Mouse (Mus musculus) lung, embryonic 16.5 days (tissue): ENCODE data around the gene Gm11639. TPM values are rescaled to one million over a fixed set of nuclear protein-coding genes. Genes with fewer than 3 reads are reported as not detected.
"Not testable (repeated sequence)": the region's sequence is repeated elsewhere in the genome, so short reads cannot be mapped to it uniquely, and the experiment has no call there.

Experiments used
- ATAC-seq: fragments of 200-750 bp; cut with Nextera tagmentation; 2 replicates; pipeline ENCODE4 v1.8.0; 2017; ENCODE audit warnings: low read depth, mild to moderate bottlenecking, moderate library complexity
- H3K27ac ChIP-seq: fragments of 300-500 bp; sonication (generic); 2 replicates; pipeline ENCODE4 v1.5.1; 2014; ENCODE audit warnings: mild to moderate bottlenecking, control low read depth, low read length
- H3K27me3 ChIP-seq: fragments of 300-500 bp; sonication (generic); 2 replicates; pipeline ENCODE4 v1.6.1; 2014; ENCODE audit warnings: low read depth, low read length, mixed read lengths; ENCODE audit not compliant: control insufficient read depth, insufficient read depth
- H3K36me3 ChIP-seq: fragments of 300-500 bp; sonication (generic); 2 replicates; pipeline ENCODE4 v1.6.1; 2014; ENCODE audit warnings: low read length; ENCODE audit not compliant: control insufficient read depth, insufficient read depth
- H3K4me1 ChIP-seq: fragments of 300-500 bp; sonication (generic); replicated peaks from 2 replicates; pipeline ENCODE4 v1.6.1; 2014; ENCODE audit warnings: low read length, mixed read lengths; ENCODE audit not compliant: control insufficient read depth, insufficient read depth
- H3K4me2 ChIP-seq: fragments of 300-500 bp; sonication (generic); 2 replicates; pipeline ENCODE4 v1.6.1; 2014; ENCODE audit warnings: low read depth, low read length, control low read depth
- H3K4me3 ChIP-seq: fragments of 300-500 bp; sonication (generic); 2 replicates; pipeline ENCODE4 v1.5.1; 2014; ENCODE audit warnings: mild to moderate bottlenecking, low read length, control low read depth
- H3K9ac ChIP-seq: fragments of 300-500 bp; sonication (generic); 2 replicates; pipeline ENCODE4 v1.6.1; 2014; ENCODE audit warnings: low read length, control low read depth
- H3K9me3 ChIP-seq: fragments of 300-500 bp; sonication (generic); 2 replicates; pipeline ENCODE4 v1.6.1; 2016; ENCODE audit warnings: low read length; ENCODE audit not compliant: control insufficient read depth
- WGBS: fragments of 180-500 bp; shearing (Covaris S2); extraction: QIAGEN DNeasy Blood & Tissue Kit; methylation state at CpG from one replicate; pipeline ENCODE4 v1.1.7; 2014; 5-methylcytosine and 5-hydroxymethylcytosine counted together
- polyA plus RNA-seq: library from polyadenylated mRNA; unstranded; fragments of >200 nt; fragmentation: Nextera tagmentation; extraction: Ambion mirVana; gene quantifications from 2 replicates; pipeline ENCODE4 v1.2.1, GENCODE M21; 2015

The Gm11639 gene
- polyA plus RNA-seq, 1 experiment from 2014 or later, result 0.01 TPM

DNA sequence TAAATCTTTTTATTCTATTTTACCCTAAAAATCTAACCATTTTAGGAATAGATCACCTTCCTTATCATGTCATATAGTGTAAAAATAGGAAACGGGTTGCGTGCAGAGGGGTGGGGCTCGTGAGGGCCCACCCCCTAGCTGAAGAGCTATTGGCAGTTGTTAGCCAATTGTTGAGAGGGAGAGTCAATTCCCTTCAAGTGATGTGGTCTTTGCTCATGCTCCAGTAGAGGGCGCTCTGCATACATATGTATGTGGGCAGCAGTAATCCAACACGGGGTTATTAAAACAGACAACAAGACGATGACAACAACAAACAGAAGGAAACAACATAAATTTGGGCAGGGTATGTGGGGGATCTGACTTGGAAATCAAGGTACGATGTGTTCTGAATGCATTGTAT is 335.6 kb downstream of the Gm11639 start:
- Histone ChIP-seq H3K4me3 (no peak overlapping the region), H3K27me3 (no peaks in the 10 kb centered on the region), H3K9me3 (no peaks in the 10 kb centered on the region), H3K36me3 (no peaks in the 10 kb centered on the region), H3K27ac (no peak overlapping the region), H3K9ac (no peak overlapping the region), H3K4me1 (no peaks in the 10 kb centered on the region), H3K4me2 (no peak overlapping the region)
- ATAC-seq, result no peak
- 68% methylated on average over 7 of the region's 7 CpGs for WGBS

DNA sequence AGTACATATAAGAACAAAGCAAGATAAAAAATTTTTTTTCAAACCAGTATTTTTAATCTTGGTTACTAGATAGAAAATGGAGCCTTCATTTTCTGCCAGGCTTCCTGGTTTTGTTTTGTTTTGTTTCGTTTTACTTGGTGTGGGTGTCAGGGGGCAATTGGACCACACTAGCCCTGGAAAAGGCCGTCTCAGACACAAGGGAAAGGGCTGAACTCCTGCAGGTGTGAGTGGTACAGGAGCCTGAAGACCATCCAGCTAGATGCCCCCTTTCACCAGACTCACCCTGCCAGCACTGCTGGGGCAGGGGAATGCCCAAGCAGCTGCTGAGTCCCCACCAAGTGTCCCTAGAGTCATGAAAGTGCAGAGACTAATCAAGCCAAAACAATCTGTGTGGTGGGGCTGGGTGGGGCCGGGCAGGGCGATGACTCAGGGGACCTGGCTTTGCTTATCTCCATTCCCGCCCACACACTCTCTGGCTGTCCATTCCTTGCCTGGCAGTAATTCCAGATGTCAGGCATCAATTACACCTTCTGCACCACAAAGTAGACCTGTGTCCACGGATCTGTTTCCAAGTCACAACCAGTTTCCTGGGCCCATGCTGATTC is 343.3 kb downstream of the Gm11639 start:
- no peak for ATAC-seq
- no peaks in the 10 kb centered on the region for H3K9me3 ChIP-seq
- no peak overlapping the region for H3K4me2 ChIP-seq
- 20% methylated on average over 6 of the region's 6 CpGs for WGBS
- H3K9ac ChIP-seq, result no peak overlapping the region
- no peak overlapping the region for H3K4me3 ChIP-seq
- H3K4me1 ChIP-seq, result no peaks in the 10 kb centered on the region
- no peaks in the 10 kb centered on the region for H3K27me3 ChIP-seq
- H3K36me3 ChIP-seq, result no peaks in the 10 kb centered on the region
- no peak overlapping the region for H3K27ac ChIP-seq

DNA sequence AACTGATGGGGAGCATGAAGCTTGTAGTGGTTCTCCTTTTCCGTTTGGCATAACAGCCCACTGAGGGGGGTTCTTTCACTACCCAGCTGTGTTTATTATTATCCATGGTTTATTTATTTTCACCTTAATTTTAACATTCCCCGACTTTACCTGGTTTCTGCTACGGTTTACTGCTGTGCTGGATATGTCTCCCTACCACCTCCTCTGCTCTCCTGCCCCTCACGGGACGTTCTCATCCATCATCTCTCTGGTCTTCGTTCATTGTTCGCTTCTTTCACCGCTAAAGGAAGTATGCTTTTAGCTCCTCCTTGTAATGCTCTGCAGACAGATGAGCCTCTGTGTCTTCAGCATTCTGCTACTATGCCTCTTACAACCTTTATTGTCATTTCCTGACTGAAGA is 344.0 kb downstream of the Gm11639 start:
- Histone ChIP-seq H3K9me3 (no peaks in the 10 kb centered on the region), H3K9ac (no peak overlapping the region), H3K4me3 (no peak overlapping the region), H3K36me3 (no peaks in the 10 kb centered on the region), H3K4me1 (no peaks in the 10 kb centered on the region), H3K27me3 (no peaks in the 10 kb centered on the region), H3K4me2 (no peak overlapping the region), H3K27ac (no peak overlapping the region)
- no peak for ATAC-seq
- 39% methylated on average over 8 of the region's 8 CpGs for WGBS

DNA sequence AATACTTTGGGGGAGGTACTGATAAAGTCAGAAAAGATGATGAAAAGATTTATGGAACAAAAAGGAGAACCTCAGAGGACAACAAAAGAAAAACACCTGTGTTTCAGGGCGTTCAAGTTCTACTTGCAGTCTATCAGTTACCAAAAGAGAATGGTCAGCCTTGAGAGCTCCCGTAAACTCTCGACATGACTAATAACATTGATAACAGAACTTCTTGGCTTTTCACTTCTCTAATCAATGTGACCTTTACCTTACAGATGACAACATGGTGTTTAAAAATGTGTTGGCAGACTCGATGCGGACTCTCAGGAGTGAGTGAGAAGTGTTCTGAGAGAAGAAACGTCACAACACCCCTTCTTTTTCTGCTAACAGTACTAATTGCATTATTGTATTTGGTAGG is 344.7 kb downstream of the Gm11639 start:
- no peak overlapping the region for H3K9ac ChIP-seq
- H3K4me2 ChIP-seq, result no peak overlapping the region
- no peak overlapping the region for H3K27ac ChIP-seq
- no peaks in the 10 kb centered on the region for H3K9me3 ChIP-seq
- H3K4me1 ChIP-seq, result no peaks in the 10 kb centered on the region
- H3K27me3 ChIP-seq, result no peaks in the 10 kb centered on the region
- no peak for ATAC-seq
- 35% methylated on average over 6 of the region's 6 CpGs for WGBS
- H3K36me3 ChIP-seq, result no peaks in the 10 kb centered on the region
- H3K4me3 ChIP-seq, result no peak overlapping the region

DNA sequence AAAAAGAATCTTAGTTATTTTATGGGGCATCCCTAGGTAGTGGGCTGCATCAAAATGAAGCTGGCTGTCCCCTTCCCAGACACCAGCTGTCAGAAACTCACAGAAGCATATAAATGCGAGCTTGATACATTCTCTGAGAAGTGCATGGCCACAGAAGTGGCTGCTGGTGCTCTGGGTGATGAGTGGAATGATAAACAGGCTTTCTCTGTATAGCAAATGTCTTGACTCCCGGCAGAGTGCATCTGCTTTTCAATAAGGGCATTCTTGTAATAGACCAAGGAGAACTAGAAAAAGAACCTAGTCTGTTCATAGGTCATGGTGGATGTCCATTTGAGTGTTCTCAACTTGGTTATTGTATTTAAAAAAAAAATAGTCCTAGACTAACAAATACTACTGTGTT is 345.6 kb downstream of the Gm11639 start:
- H3K4me3 ChIP-seq, result no peak overlapping the region
- no peaks in the 10 kb centered on the region for H3K27me3 ChIP-seq

GRCm38 (mm10) chr11:105035081-105035480 is 349.6 kb downstream of the Gm11639 start:
- H3K4me3 ChIP-seq, result no peak overlapping the region
- WGBS, result 91% methylated on average over 1 of the region's 1 CpGs
- H3K4me1 ChIP-seq, result no peaks in the 10 kb centered on the region
- no peaks in the 10 kb centered on the region for H3K27me3 ChIP-seq
- no peaks in the 10 kb centered on the region for H3K36me3 ChIP-seq
- H3K9ac ChIP-seq, result no peak overlapping the region
- no peaks in the 10 kb centered on the region for H3K9me3 ChIP-seq
- H3K27ac ChIP-seq, result no peak overlapping the region
- ATAC-seq, result no peak
- no peak overlapping the region for H3K4me2 ChIP-seq

More for the DNA sequence above, 345.6 kb downstream of the Gm11639 start:
- no peaks in the 10 kb centered on the region for H3K4me1 ChIP-seq
- H3K9ac ChIP-seq, result no peak overlapping the region
- H3K27ac ChIP-seq, result no peak overlapping the region
- WGBS, result 36% methylated on average over 2 of the region's 2 CpGs
- no peaks in the 10 kb centered on the region for H3K9me3 ChIP-seq
- H3K4me2 ChIP-seq, result no peak overlapping the region
- ATAC-seq, result no peak
- H3K36me3 ChIP-seq, result no peaks in the 10 kb centered on the region

GRCm38 (mm10) chr11:105063292-105063691 is 377.8 kb downstream of the Gm11639 start, which contains the start of gene Efcab3:
Gene Efcab3 (plus strand): TSS chr11:105063592.
- H3K9ac ChIP-seq, result no peak within 1 kb of the TSS
- H3K4me3 ChIP-seq, result no peak within 1 kb of the TSS
- H3K27me3 ChIP-seq, result no peaks in the 10 kb centered on the region
- no peaks in the 10 kb centered on the region for H3K9me3 ChIP-seq
- no peak within 1 kb of the TSS for H3K4me2 ChIP-seq
- H3K4me1 ChIP-seq, result no peaks in the 10 kb centered on the region
- H3K27ac ChIP-seq, result no peak within 1 kb of the TSS
- 90% methylated on average over 5 of the region's 5 CpGs for WGBS
- ATAC-seq, result no peak
- H3K36me3 ChIP-seq, result no peaks in the 10 kb centered on the region

DNA sequence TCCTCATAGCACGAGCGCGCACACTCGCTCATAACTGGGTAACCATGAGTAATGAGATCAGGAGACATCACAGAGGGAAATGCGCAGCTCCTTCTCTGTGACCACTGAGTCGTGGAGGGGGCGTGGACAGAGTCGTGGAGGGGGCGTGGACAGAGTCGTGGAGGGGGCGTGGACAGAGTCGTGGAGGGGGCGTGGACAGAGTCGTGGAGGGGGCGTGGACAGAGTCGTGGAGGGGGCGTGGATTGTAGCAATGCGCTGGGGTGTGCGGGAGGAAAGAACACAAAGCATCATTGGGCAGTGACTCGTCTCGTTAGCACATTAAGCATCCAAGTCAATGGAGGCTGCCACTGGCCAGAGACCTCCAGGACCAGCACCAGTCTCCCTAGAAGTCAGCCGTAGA is 426.9 kb downstream of the Gm11639 start:
- H3K9me3 ChIP-seq, result not testable (repeated sequence)

DNA sequence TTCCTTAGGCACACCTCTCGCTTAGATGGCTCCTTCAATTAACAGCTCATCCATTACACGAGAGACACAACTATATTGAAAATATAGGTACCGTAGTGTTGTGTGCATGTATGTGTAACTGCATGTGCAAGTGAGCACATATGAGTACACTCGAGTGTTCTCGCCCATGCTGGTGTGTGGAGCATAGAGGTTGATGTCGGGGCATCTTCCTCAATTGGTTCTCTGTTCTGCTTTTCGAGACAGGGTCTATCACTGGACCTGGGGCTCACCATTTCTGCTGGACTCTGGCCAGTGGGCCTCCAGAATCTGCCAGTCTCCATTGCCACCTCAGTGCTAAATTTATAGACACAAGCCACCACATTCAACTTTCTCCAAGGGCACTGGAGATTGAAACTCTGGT is 432.3 kb downstream of the Gm11639 start:
- WGBS, result 81% methylated on average over 7 of the region's 7 CpGs
- Histone ChIP-seq H3K36me3 (no peaks in the 10 kb centered on the region), H3K4me1 (no peaks in the 10 kb centered on the region), H3K27me3 (no peaks in the 10 kb centered on the region), H3K27ac (no peak overlapping the region), H3K4me3 (no peak overlapping the region), H3K4me2 (no peak overlapping the region), H3K9me3 (no peaks in the 10 kb centered on the region), H3K9ac (no peak overlapping the region)
- ATAC-seq, result no peak

More for the DNA sequence above, 426.9 kb downstream of the Gm11639 start:
- not testable (repeated sequence) for H3K36me3 ChIP-seq, H3K9ac ChIP-seq, H3K4me3 ChIP-seq, H3K27ac ChIP-seq, H3K4me2 ChIP-seq, H3K27me3 ChIP-seq, ATAC-seq, H3K4me1 ChIP-seq
- 69% methylated on average over 18 of the region's 22 CpGs for WGBS
